Mouse (Mus musculus) adipocyte (in vitro differentiated cells): ENCODE data around the gene Fdxacb1.
A peak's percentile ranks its signal among the peaks of the same experiment; 100 is the strongest.

ENCODE experiments used
- DNase-seq: peaks from one replicate; pipeline ENCODE4 v3.0.0-alpha.2; 2016; ENCODE audit warnings: low spot score

Fdxacb1 gene

GRCm38 (mm10) chr9:50768107-50769002, at the start of gene Fdxacb1:
TSS of gene Fdxacb1 (plus strand) at chr9:50768236.
- peak; percentile 98 for DNase-seq

DNA sequence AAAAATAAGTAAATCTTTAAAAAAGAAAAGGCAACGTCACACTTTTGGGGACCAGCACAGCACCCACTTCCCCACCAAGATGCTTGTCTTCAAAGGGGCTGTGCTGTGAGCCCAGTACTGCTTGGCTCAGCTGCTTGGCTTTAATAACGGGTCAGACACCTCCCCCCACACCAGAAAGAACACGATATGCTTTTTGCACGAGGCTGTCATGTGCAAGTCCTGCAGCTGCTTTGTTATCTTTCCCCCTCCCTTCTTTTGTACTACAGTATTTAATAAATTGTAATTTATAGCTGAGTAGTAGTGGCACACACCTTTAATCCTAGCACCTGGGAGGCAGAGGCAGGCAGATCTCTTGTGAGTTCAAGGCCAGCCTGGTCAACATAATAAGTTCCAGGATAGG, 49.2 kb upstream of the Fdxacb1 start:
- no peak for DNase-seq

GRCm38 (mm10) chr9:50721061-50721460, 47.0 kb upstream of the Fdxacb1 start:
- no peak for DNase-seq

DNA sequence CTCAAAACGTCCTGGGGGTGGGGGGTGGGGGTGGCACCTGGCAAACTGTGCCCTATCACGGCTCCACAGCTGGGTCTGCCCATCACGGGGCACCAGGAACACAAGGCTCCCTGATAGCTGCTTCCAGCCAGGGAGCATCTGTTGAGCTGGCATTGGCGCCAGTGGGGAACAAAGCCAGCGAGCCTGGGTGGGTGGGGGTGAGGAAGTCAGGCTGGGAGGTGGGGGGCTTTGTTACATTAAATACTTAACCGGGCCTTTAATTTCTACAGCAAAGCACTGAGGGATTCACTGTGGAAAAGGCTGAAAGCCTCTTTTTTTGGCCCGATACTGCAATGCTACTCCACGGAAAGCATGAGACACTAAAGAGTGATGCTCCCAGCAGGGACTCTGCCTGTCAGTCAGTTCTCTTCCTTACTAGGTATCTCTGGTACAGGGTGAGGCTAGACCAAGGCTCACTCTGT, 45.6 kb upstream of the Fdxacb1 start:
- no peak for DNase-seq

DNA sequence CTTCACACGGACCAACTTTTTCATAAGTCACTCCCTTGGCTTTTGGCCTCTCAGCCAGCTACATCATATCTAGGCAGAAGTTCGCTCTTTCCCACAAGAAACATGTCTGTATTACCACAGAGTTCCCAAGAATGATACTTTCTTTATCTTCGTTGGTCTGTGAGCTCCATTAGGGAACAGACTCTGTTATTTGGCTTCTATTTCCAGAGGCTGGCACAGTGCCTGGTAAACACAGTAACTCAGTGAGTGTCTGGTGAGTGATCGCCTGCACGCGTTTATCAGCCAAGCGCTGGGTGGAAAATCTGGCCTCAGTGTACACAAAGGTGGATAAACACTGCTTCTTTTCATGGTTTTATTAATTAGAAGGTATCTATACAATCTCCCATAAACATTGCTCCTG, 44.6 kb upstream of the Fdxacb1 start:
- peak; percentile 99 for DNase-seq

DNA sequence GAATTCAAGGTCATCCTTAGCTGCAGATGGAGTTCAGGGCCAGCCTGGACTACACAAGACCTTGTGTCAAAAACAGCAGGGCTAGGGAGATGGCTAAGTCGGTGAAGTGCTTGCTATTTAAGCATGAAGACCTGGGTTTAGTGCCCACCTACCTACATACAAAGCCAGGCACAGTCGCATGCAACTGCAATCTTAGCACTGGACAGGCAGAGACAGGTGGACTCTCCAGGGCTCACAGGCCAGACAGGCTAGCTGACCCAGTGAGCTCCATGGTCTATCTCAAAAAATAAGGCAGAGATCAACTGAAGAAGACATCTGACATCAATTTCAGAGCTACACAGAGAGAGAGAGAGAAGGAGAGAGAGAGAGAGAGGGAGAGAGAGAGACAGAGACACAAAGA, 43.9 kb upstream of the Fdxacb1 start:
- DNase-seq = peak; percentile 29

- peak; percentile 42 for DNase-seq
Measured at GRCm38 (mm10) chr9:50724661-50725330, 43.2 kb upstream of the Fdxacb1 start.

- peak; percentile 72 for DNase-seq
Measured at GRCm38 (mm10) chr9:50725921-50726590, 42.0 kb upstream of the Fdxacb1 start.

DNA sequence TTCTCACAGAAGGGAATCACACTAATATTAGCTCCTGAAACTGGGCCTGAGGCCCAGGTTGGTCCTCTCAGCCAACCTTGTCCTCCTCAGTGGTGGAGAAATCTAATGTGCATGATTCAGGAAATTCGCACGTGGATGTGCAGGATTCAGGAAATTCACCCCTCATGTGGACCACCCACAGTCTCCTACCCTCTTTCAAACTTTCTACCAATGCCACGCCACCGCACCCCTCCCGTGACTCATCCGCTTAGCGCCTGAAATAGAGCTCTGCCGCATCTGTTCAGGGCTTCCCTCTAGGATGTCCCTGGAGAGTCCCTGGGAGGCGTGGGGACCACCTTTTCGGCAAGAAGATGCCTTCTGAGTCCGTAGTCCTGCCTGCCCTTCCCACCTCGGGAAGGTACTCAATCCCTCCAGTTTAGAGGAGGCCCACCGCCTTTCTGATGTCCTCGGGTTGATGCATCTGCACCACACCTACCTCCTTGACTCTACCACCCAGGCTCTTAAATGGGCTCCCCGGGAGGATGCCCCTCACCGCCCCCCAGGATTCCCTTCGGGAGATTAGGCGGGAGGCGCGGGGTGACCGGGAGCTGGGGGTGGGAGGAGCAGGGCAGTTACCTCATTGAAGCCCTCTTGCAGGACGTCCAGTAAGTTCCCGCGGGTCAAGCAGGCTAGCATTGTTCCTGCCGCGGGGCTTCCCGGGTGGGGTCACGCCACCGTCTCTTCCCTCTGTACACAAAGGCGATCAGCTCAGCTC, 40.7 kb upstream of the Fdxacb1 start:
- peak; percentile 56 for DNase-seq

DNA sequence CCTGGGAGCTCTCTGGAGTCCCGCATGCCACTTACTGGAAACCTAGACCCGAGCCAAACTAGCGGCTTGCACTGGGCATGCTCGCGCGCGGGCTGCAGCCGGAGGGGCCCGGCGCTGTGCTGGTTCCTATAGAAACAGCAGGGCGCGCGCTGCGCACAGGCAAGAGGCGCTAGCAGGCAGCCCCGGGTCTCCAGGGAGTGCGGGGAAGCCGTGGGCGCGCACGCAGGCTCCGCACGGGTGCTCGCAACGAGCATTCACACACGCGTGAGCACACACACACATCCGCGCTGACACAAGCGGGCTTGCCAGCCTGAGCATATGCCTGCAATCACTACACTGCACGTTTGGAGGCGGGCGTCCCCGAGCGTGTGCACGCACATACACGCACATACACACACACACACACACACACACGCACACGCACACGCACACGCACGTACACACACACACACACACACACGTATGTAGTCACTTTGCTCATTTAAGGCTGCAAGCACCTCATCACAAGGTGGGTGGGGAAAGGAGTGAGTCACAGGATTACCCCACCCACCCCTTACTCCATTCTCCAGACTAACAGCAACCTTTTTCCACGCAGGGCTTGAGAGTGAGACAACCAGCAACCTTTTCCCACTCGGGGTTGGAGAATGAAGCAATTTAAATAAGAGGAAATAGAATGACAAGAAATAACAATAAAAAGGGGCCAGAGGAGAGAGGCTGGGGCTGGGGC, 39.9 kb upstream of the Fdxacb1 start:
- peak; percentile 80 for DNase-seq

DNA sequence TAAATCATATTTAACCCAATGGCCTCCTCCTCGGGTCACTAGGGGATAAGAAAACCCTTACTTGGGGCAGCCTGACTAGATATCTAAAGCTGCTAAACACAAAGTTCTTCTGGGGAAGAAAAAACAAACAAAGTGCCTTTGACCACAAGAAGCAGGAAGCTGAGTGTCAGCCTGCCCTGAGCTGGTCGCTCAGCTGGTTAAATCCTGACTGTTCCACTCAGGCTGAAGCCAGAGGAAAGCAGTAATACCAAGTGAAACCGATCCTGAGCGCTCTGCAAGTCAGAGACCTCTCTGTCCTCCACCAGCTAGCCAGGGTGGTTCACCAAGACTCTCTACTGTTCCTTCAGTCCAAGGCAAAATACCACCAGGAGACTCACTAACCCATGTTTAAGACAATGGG, 38.4 kb upstream of the Fdxacb1 start:
- DNase-seq = peak; percentile 29

- DNase-seq = no peak
Measured at GRCm38 (mm10) chr9:50732560-50732959, 35.5 kb upstream of the Fdxacb1 start.

DNA sequence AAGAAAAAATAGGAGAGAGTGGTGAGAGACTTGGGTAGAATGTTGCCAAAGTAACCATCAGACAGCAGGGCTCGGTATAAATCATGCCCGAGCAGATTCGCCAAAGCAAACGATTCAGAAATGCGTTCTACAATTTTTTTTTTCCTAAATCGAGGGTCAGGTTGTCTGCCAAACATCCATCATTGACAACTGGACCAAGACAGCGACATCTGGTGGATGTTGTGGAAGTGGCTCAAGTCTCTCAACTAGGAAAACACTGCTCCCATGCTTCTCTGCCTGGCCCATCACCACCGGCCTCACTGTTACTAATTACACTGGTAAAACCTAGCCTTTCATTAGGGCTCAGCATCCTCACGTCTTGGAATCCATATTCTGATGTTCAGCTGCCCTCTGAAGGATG, 33.0 kb upstream of the Fdxacb1 start:
- peak; percentile 81 for DNase-seq

DNA sequence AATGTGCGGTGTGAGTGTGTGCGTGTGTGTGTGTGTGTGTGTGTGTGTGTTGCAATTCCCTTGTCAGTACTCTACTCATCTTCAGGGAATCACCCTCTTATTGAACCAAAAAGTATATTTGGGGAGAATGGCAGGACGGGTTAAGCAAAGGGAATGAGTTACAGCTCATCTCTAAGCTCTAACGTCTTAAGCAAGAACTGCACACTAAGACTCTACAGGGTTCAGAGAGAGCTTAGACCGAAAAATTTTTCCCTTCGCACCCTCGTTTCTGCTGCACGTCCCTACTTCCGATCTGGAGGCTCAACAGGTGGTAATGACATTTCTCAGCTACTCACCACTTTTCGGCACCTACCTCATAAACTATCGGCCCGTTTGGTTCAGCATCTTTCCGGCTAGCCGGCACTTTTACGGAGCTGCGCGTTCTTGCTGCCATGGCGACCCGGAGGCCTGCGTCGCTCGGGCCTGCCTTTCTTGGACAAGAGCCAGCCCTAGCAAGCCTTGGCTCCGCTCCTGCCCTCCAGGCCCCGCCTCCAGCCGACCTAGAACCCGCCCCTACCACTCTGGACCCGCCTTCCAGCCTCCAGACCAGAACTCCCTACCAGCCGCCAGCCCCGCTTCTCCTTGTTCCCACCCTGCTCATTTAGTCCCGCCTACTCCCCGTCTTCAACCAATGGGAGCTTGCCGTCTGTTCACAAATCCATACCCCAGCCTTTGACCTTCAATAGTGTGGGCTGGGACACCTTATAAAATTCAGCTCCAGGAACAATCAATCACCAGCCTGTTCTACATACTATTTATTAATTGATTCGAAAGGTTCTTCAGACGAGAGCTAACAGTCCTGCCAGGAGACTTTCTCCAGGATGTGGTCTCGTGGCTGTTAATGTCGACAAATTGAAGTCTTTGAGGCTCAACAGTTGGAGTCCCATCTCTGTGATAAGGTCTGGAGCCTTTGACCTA, 28.8 kb upstream of the Fdxacb1 start, which contains the start of gene Dixdc1:
Gene Dixdc1 (minus strand): TSS at position 604 of the 957 bp plus-strand sequence.
- DNase-seq = no peak

GRCm38 (mm10) chr9:50740867-50741784, 26.9 kb upstream of the Fdxacb1 start:
- DNase-seq = no peak

DNA sequence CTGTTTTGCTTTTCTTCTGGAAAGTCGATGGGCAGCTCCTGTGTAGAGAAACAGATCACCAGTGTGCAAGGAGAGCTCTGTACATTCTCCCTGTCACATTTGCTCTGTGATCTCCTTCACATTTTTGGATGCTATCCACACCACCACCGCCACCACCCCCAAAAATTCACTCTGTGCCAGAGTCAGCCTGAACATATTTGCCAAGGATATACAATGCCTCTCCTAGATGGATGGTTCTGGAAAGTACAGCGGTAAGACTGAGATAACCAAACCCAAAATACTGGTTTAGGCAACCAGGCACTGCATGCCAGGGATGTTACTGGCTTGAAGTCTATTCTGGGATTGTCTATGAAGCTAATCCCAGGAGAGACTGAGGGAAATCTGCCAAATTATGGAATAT, 25.8 kb upstream of the Fdxacb1 start:
- DNase-seq = no peak

DNA sequence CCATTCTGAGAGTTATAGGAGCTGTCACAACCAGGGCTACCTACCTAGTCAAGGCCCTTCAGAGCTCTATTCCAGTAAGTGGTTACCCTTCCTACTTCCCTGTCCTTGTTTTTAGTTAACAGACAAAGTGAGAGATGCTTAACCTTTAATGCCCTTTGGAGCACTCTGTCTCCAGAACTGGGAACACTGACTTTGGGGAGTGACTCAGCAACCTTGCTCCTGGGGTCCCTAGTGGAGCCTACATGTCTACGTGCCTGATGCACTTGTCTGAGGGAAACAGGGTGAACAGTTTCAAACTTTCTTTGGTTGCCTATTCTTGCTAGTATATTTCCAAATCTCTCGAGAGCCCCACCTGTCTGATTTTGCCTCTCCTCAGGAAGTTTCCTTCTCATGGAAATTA, 25.3 kb upstream of the Fdxacb1 start:
- DNase-seq = no peak

DNA sequence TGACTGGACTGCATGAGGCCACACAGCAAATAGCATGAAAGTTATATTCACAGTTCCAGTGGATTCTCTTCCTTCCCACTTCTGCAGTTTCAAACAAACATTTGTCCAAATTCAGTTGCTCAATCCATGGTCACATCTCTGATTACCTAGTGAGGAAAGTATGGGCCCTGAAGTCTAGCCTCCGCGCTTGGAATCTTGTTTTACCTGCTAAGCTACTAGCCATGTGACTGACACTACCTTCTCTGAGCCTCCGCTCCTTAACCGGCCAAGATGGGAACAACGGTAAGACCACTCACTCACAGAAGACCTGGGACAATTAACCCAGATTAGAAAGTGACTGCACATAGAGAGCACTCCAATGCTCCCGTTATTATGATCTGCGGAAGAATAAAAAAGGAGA, 22.2 kb upstream of the Fdxacb1 start:
- DNase-seq = no peak

- DNase-seq = no peak
Measured at GRCm38 (mm10) chr9:50746214-50746677, 21.8 kb upstream of the Fdxacb1 start, which contains the start of gene 2310030G06Rik. TSS of gene 2310030G06Rik (minus strand) at chr9:50746536.
